Mouse (Mus musculus) cerebellum, adult 9-10 months (tissue): ENCODE results near the gene Mmp14.

Source experiments
- DNase-seq: peaks from one replicate; pipeline ENCODE4 v3.0.0; 2022

Gene Mmp14

DNA sequence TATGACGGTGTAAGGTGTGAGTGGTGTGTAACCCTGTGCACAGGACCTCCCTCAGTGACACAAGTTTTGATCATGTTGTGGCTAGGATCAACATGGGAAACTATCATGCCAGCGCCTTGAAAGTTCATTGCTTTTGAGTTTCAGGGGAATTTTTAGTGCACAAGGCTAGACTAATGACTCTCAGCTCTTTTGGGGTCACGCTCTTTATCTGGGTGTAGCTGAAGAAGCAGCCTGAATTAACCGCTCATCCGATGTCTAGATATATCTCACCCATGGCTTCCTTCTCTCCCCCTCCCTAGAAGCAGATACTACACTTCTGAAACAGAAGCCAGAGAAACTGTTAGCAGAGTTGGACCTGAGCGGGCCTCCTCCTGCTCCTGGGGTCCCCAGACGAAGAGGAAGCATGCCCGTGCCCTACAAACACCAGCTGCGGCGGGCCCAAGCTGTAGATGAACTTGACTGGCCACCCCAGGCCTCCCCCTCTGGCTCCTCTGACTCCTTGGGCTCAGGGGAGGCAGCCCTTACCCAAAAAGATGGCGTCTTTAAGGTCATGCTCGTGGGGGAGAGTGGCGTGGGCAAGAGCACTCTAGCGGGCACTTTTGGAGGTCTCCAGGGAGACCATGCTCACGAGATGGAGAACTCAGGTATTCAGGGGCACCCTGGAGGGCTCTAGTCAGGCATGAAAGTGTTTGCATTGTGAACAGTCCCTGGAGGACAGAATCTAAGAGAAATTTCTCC lies 45.9 kb downstream of the Mmp14 start:
- no peak for DNase-seq

DNA sequence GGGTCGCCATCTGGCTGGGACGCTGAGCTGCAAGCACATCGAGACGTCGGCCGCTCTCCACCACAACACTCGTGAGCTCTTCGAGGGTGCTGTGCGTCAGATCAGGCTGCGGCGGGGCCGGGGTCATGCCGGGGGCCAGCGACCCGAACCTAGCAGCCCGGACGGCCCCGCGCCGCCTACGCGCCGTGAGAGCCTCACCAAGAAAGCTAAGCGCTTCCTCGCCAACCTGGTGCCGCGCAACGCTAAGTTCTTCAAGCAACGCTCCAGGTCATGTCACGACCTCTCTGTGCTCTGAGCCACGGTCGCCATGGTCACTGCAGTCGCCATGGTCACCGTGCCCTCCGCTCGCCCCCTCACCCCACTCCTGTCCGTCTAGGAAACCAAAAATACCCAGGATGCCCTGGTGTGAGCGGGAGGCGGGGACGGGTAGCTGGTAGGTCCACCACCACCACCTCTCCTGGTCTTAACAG lies 48.1 kb downstream of the Mmp14 start:
- DNase-seq, result no peak

DNA sequence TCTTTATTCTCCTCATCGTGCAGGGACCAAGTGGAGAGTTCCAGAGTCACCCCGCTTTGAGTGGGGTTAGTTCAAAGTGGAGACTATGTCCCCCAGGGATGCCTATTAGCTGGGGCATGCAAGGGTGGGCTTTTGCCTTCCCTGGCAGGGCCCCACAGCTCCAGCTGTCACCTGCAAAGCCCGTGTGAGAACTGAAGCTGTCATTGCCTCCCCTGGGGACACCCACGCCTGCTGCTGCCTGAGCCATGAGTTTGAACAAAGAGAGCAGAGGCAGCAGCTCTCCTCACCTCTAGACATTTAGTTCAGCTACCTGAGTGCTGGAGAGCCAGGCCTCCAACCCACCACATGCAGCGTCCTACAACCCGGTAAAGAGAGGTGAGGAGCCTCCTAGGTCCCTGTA lies 49.3 kb downstream of the Mmp14 start:
- no peak for DNase-seq

DNA sequence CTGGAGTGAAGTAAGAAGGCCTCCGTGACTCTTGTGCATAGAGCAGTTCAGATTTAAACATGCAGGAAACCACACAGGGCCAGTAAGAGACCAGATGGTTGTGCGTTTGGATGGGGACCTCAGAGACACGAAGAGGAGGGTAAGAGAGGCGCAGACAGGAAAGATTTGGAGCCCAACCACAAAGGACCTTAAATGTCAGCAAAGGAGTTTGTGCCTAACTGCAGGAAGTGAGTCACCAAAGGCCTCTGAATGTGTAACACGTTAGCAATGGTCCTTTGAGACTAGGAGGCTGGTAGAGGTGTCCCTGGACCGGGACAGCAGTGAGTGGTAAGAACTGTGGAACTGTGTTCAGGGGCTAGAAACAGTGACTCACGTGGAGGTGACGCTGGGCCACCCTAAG lies 50.0 kb downstream of the Mmp14 start:
- no peak for DNase-seq

DNA sequence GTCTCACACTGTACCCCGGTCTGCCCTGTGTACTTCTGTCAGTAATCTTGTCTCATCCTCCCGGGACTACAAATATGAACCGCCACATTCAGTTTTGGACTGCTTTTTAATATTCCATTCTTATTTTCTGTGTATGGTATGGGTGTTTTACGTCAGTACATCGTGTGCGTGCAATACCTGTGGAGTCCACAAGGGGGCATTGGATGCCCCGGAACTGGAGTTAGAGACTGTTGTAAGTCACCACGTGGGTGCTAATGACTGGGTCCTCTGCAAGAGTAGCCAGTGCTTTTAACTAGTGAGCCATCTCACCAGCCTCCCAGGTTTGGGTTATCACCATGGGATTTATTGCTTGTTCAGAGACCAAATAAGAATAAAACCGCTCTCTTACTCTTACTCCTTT lies 51.1 kb downstream of the Mmp14 start:
- DNase-seq, result no peak

DNA sequence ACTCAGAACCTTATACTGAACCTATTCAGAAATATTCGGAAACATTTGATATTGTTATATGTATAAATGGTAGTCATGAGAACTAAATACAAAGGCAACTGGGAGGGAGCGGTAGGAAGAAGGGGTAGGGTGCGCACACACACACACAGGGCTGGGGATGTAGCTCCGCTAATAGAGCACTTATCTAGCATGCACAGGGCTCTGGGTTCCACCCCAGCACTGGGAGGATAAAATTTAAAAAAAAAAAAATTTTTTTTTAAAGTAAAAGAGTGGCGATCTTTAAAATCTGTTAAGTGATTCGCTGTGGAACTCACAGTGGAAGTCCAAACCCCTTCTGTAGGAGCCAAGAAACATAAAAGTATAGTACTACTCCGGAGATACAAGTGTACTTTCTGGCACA lies 54.5 kb downstream of the Mmp14 start:
- no peak for DNase-seq

DNA sequence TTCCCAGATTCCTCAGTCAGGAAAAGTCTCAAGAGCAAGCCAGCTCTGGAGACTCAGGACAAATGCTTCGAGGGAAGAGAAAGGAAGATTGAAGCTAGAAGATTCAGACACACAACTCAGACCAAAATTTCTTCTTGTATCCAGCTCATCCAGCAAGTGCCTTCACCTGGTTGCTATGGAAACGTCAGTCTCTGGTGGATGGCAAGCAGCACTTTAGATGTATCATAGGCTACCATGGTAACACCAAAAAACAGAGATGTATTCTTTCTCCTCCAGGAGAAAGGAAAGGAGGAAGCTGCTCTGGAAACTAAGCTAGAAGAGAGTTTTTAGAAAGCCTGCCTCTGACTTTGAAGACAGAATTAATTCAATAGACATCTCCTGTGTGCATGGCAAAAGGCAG lies 56.3 kb downstream of the Mmp14 start:
- DNase-seq, result no peak

DNA sequence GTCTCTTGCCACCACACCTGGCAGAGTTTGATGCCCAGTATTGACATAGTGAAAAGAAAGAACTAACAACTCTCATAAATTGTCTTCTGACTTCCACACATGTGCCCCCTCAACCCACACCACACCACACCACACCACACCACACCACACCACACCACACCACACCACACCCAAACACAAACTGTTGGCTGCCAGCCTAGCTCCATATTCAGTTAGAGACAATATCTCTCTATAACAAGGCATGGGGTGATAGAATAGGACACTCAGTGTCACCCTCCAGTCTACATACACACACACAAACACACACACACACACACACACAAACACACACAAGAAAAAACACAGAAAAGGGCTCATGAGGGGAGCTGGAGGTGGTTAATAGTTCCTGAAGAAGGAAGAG lies 56.9 kb downstream of the Mmp14 start:
- DNase-seq, result no peak

DNA sequence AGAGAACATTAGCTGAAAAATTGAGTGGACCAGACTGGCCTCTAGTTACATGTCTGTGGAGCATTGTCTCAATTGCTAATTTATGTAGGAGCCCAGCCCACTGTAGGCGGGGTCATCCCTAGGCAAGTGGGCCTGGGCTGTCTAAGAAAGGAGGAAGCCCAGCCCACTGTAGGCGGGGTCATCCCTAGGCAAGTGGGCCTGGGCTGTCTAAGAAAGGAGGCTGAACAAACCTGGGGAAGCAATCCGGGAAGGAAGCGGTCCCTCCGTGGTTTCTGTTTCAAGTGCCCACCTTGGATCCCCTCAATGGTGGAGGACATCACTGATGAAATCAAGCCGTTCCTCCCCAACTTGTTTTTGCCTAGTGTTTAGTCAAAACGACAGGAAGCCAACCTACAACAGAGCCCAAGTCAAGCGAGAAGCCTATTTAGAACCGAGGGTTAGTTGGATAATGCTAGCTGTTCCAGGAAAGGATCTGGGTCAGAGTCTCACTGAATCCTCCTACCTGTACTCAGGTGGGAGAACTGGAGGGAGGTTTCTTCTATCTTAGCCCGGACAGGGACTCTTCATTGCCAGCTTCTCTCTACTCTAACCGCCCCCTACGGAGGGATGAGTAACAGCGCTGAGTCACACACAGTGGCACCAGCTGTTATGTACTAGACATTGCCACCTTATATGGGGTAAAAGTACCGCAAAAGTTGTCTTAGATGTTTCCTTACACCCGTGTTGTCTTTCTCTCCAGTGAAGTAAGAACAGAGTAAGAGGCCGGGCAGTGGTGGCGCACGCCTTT lies 61.1 kb downstream of the Mmp14 start:
- no peak for DNase-seq

DNA sequence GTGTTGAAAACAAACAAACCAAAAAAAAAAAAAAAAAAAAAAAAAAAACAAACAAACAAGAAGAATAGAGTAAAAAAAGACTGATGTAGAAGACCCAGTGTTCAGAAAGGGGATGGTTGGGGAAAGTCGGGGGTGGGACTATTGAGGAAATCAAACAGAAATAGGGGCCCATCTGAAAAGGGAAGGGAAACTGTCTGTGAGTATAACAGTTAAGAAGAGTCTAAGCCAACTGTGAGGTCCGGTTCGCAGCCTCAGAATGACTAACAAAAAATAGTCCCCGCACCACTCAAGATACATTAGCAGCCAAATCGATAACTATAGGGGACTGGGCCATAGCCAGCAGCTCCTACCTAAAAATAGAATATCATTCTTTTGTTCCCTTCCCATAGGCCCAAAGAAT lies 61.8 kb downstream of the Mmp14 start:
- no peak for DNase-seq

DNA sequence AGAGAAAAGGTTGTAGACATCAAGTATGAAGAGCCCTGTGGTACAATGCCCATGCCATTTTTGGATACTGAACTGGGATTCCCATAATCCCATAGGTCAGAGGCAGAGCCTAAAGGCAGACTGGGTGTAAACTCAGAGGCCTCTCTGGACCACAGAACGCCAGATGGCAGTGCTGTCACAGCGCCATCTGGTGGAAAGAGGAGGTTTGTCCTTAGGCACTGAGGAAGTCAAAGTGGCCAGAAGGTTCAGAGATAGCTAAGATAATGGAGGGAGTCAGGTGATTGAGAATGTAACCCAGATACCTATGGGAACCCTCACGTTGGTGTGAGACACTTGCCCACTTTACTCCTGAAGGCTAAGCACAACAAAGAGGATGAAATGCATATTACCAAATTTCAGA lies 62.8 kb downstream of the Mmp14 start:
- DNase-seq, result peak; percentile 81
